Mouse (Mus musculus) fat pad, adult 2 months (tissue): ENCODE data around the gene Mgat4e.

Experiments used
- DNase-seq: peaks from one replicate; pipeline ENCODE4 v3.0.0-alpha.2; 2011; ENCODE audit warnings: low read depth, low spot score; ENCODE audit errors: extremely low read depth

The Mgat4e gene

GRCm38 (mm10) chr1:134549632-134550132, at the start of gene Mgat4e:
TSS of gene Mgat4e (minus strand) at chr1:134549682.
- no peak for DNase-seq

- no peak for DNase-seq
Measured at GRCm38 (mm10) chr1:134597339-134598054, 48.0 kb upstream of the Mgat4e start.

- DNase-seq: no peak
Measured at GRCm38 (mm10) chr1:134591773-134592172, 42.3 kb upstream of the Mgat4e start.

DNA sequence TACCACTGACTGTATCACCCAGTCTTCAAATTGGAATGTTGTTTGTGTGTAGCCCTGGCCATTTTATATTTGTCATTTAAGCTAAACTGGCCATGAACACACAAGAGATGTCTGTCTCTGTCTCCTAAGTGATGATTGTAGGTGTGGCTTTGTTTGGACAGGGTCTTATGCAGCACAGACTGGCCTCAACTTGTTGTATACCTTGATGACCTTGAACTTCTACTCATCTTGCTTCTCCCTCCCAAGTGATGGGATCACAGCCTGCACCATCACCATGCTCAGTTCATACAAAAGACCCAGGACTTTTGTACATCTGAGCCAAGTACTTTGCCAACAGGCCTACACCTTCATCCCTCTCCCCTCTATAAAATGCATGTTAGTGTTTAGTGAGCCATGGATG, 40.2 kb upstream of the Mgat4e start:
- DNase-seq: no peak

- DNase-seq: peak; percentile 39
Measured at GRCm38 (mm10) chr1:134583560-134583959, 34.1 kb upstream of the Mgat4e start.

GRCm38 (mm10) chr1:134580796-134581195, 31.3 kb upstream of the Mgat4e start:
- DNase-seq: no peak

GRCm38 (mm10) chr1:134577384-134578120, 28.1 kb upstream of the Mgat4e start:
- no peak for DNase-seq

DNA sequence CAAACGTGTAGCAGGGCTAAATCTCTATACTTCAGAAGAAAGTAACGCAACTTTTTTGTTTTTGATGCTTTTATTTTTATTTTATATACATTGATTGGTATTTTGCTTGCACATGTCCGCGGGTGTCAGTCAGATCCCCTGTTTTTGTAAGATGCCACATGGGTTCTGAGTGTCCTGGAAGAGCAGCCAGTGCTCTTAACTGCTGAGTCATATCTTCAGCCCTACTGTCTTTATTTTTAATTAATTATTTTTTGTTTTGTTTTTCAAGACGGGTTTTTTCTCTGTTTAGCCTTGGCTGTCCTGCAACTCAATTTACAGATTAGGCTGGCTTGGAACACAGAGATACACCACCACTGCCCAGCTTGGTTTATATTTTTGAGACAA, 24.4 kb upstream of the Mgat4e start:
- DNase-seq: no peak

DNA sequence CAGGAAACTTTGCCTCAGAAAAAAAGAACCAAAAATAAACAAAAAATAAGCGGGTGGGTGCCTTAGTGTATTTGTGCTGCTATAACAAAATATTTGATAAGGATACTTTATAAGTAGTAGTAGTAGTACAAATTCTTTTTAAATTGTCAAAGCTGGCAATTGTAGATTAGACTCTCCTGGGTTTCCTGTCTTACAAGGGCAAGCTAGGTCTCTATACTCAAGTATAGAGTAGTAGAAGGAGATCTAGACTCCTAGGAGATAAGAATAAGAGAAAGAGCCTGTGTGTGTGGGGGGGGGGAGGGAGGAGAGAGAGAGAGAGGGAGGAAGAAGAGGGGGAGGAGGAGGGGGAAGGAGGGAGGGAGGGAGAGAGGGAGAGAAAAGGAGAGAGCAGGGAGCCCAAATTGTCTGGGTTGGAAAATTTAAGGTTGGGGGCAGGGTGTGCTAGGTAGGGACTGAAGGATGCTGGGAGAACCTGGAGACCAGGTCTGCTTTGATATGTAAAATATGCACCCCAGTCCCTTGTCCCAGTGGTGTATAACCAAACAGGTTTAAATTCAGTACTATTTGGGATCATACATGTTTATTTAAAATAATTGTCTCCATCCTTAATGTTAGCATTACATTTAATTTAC, 23.9 kb upstream of the Mgat4e start:
- no peak for DNase-seq

DNA sequence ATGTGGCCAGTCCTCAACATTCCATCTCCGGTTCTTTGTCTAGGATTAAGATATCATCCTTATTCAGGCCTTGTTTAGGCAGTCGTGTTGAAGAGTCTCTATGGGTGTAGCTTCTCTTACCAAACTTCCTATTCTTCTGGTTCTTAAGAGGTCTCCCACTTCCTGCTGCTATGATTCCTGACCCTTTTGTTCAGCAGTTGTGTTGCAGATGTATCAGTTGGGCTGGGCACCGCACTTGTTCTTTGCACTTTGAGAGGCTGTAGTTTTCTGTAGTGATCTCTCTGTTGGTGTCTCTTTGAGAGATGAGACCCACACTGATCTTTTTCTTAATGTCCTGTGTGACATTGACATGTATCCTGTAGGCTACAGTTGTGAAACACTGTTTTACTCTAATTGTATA, 21.1 kb upstream of the Mgat4e start:
- DNase-seq: no peak

GRCm38 (mm10) chr1:134570171-134570570, 20.7 kb upstream of the Mgat4e start:
- DNase-seq: no peak

GRCm38 (mm10) chr1:134567511-134567910, 18.0 kb upstream of the Mgat4e start:
- DNase-seq: no peak

GRCm38 (mm10) chr1:134563726-134564125, 14.2 kb upstream of the Mgat4e start:
- no peak for DNase-seq

DNA sequence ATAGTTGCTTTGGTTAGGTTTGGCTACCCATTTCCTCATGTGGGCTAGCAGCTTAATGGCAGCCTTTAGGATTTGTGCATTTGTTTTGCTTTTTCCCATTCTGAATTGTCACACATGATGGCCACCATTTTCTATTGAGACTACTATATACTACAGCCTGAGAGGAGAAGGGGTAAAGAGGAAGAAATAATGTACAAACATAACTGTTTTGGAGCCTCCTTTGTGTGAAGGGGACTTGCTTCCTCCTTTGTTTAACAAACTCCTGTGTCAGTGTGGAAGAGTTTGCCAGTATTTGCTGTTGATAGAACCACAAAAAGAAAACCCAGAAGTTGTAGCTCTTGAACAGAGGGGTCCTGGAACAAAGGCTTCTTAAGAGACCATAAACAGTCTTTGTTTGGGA, 13.0 kb upstream of the Mgat4e start:
- no peak for DNase-seq

DNA sequence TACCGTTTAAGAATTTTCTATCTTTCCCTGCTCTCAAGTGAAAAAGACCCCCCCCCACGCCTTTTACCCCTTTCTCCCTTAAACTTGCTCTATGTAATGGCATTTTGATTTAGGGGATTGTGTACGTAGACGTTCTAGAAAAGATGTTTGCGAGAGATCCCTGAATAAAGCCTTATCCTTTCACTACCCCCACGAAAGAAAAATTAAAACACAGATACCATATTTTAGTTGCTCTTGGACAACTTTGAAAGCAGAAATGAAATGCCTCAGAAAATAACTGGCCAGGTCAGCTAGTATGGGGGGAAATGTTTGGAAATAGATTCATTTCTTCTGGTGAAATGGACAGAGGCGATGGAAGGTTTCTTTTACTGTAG, 12.3 kb upstream of the Mgat4e start:
- no peak for DNase-seq

DNA sequence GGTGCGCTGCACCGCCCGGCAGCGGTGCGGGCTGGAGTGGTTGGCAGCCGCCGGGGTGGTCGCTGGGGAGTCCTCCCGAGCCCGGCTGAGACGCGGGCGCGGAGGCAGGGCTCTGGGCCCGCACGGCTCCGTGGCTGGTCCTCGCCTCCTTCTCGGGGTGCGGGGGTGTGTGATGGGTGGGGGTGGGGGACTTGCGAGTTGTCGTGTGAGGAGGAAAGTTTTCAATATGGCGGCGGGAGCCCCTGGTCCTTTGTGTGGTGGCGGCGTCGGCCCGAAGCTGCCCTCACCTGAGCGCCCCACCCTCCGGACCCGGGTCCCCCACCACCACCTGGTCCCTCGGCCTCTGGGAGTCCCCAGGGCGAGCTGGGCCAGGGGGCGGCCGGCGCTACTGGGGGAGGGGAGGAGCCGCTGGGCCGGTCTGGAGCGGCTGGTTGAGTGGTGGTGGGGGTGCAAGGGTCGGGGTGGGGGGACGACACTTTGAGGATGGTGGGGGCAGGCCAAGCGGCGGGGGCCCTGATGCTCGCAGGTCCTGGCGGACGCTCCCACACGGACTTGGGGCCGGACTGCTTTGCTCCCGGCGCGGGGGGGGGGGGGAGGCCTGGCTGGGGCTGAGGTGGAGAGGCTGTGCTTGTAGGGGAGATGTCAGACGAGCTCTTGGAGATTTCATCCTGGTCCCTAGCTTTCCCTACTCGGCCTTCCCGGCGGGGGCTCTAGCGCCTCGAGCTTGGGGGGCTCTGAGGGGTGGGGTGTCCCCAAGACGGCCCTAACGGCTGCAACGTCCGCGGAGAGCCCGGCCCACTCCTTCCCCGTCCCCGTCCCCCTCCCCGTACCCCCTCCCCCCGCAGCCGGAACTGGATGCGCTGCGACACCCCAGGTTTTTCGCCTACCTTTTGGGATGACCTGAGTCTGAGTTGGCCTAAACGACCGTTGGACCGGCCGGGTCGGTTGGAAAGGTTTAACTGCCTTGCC, 11.6 kb upstream of the Mgat4e start:
- no peak for DNase-seq

- no peak for DNase-seq
Measured at GRCm38 (mm10) chr1:134560396-134560795, 10.9 kb upstream of the Mgat4e start.

DNA sequence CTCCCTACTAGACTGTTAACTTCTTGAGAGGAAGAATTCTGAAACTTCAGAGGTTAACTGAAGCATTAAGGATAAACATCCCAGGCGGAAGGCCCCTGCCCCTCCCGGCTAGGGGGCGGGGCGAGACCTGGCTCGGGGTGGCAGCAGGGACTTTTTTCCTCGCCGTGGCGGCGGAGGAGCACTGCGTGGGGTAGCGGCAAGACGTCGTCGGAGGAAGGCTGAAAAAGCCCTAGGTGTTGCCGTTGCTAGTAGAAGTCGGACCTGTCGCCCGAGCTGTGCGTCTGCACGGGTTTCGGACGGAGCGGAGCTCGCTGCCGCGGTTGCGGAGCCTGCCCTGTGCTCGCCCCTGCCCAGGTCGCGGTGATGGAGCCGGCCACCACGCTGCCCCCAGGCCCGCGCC, 10.5 kb upstream of the Mgat4e start, which contains the start of gene Kdm5b:
Kdm5b (plus strand) TSS at position 196 of the 400 bp plus-strand sequence.
- no peak for DNase-seq

GRCm38 (mm10) chr1:134559226-134559625, 9.7 kb upstream of the Mgat4e start:
- no peak for DNase-seq

GRCm38 (mm10) chr1:134558511-134558910, 9.0 kb upstream of the Mgat4e start:
- DNase-seq: no peak
